In the genomic region with DNA sequence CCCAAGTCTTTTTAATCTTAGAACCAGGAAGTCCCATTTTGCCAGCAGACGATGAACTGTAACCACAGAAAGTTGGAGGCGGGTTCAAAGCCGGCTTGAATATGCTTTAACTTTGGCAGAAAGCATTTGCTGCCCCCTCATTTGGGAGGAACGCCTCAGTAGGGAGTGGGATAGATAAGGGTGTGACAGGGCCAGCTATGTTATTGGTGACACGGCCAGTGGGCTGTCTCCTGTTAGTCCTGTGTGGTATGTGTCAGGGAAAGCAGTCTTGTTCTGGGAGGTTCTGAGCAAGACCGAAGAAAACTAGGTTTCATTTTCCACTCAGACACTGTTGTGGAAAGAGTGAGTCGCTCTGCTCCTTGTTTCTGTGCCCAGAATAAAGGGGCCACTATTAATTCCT, we compare ENCODE assay signal across 9 mouse cellular contexts.
DNase-seq lines count a peak whose midpoint lies in the region; ATAC-seq and TF ChIP-seq lines count a peak whose summit lies in the region.
"Had no signal": no experiment of that assay in that cellular context is flagged by ENCODE, and none has a peak within 500 bp of the region (broad histone marks: within the 10 kb centered on the region; RNA-seq: fewer than 3 reads in every experiment).

No protein-coding gene starts in this region.

- no peaks in the 10 kb centered on the region for H3K9me3 ChIP-seq in lung, embryonic 14.5 days (ENCODE audit: low read depth, low read length)
- no peaks in the 10 kb centered on the region for H3K9me3 ChIP-seq in midbrain, embryonic 16.5 days (replicated peaks; ENCODE audit: control insufficient read depth, low read length, poor library complexity, severe bottlenecking)

- ATAC-seq in frontal cortex, adult (ENCODE audit: low TSS enrichment), result peak; percentile 47
- peak; percentile 45; the same call in 1 of the 2 replicates for ATAC-seq in lung, embryonic 14.5 days (ENCODE audit: insufficient read depth)
- no peak for ATAC-seq in midbrain, embryonic 16.5 days
- ATAC-seq: CD4-positive, CD25-positive, alpha-beta regulatory T cell, adult 4 months had no signal

- H3K4me3 ChIP-seq in lung, embryonic 14.5 days (ENCODE audit: low read depth, low read length), result no peak overlapping the region
- no peak overlapping the region for H3K4me3 ChIP-seq in midbrain, embryonic 16.5 days (ENCODE audit: low read depth, low read length)

- peak overlapping the region; percentile 44 for H3K4me2 ChIP-seq in lung, embryonic 14.5 days
- H3K4me2 ChIP-seq in midbrain, embryonic 16.5 days (ENCODE audit: low read length), result no peak overlapping the region

- no peak overlapping the region for H3K9ac ChIP-seq in lung, embryonic 14.5 days
- no peak overlapping the region for H3K9ac ChIP-seq in midbrain, embryonic 16.5 days (ENCODE audit: low read depth, low read length)

- TF ChIP-seq CTCF in lung, embryonic 14.5 days (IDR thresholded peaks at IDR 0.05; ENCODE audit: low read depth), result no peak

- peaks cover 11% of the 10 kb centered on the region; the same call in 1 of the 2 replicates for H3K4me1 ChIP-seq in lung, embryonic 14.5 days (ENCODE audit: insufficient read depth)
- no peaks in the 10 kb centered on the region for H3K4me1 ChIP-seq in midbrain, embryonic 16.5 days (ENCODE audit: control insufficient read depth, insufficient read depth, low read length)

- WGBS in lung, embryonic 14.5 days, result 33% methylated on average over 7 of the region's 7 CpGs
- 62% methylated on average over 7 of the region's 7 CpGs for WGBS in midbrain, embryonic 16.5 days

- no peaks in the 10 kb centered on the region for H3K36me3 ChIP-seq in lung, embryonic 14.5 days (ENCODE audit: insufficient read depth)
- no peaks in the 10 kb centered on the region for H3K36me3 ChIP-seq in midbrain, embryonic 16.5 days (ENCODE audit: control insufficient read depth, insufficient read depth, low read length)

- no peak overlapping the region for H3K27ac ChIP-seq in lung, embryonic 14.5 days (ENCODE audit: low read depth)
- H3K27ac ChIP-seq in midbrain, embryonic 16.5 days (ENCODE audit: low read length), result no peak overlapping the region

- DNase-seq in frontal cortex, postnatal 25 days (ENCODE audit: low spot score in 2 of 2), result no peak
- peak; percentile 4 for DNase-seq in CD4-positive helper T cell, adult 2 months (ENCODE audit: low read depth, low spot score)
- peak; percentile 95 for DNase-seq in heart, adult 11 months
- DNase-seq in lung, embryonic 14.5 days, result peak; percentile 45
- DNase-seq in retina, embryonic 14.5 days (ENCODE audit: low spot score), result no peak
- DNase-seq in kidney, postnatal 25 days, result no peak

- no peaks in the 10 kb centered on the region for H3K27me3 ChIP-seq in lung, embryonic 14.5 days (ENCODE audit: insufficient read depth, low read length)
- H3K27me3 ChIP-seq in midbrain, embryonic 16.5 days (ENCODE audit: control insufficient read depth, insufficient read depth, low read depth, low read length), result no peaks in the 10 kb centered on the region

Comparison
In these comparisons a context has a peak if more than half of its experiments do, and no peak if none do; other contexts are left out.
1. DNase-seq: peak in CD4-positive helper T cell, adult 2 months (single experiment), heart, adult 11 months (single experiment) and lung, embryonic 14.5 days (single experiment); none in frontal cortex, postnatal 25 days (0 of 2), retina, embryonic 14.5 days (single experiment) and kidney, postnatal 25 days (0 of 2).